Mouse (Mus musculus) NIH3T3 (cell line): ENCODE results near the gene Elobl.
A peak's percentile ranks its signal among the peaks of the same experiment; 100 is the strongest.

Source experiments
- DNase-seq: peaks from one replicate; pipeline ENCODE4 v3.0.0-alpha.2; 2012; ENCODE audit warnings: low read depth

The Elobl gene

DNA sequence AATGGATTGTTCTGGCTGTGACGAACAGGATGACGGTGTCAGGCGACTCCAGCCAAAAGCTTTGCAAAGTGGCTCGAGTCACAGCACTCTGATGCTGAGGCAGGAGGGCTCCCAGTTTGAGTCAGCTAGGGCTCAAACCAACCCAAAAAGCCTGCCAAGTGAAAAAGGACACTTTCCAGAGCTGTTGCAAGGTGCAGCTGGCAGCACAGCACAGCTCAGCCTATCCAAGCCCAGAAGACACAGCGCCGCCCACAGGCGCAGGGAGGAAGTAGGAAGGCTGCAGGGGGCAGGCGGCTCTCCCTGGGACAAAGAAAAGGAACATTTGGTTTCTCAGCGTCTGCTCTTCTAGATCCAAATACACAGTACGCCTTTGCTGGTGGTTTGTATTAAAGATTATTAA, 19.9 kb upstream of the Elobl start:
- DNase-seq: no peak

DNA sequence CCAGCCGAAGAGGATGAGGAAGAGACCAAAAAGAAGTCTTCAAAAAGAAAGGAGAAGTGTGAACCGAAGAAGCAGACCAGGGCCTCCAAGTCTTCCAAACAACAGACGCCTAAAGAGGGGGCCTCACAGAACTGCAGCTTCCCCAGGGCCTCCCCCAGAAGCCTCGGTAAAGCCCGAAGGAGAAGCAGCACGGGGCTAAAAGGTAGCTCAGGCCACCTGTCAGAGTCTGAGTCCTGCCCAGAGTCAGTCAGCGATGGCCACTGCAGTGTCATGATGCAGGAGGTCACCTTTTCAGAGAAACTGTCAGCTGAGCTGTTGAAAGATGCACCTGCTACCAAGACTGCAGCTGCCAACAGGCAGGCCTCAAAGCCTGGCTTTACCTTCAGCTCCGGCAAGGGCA, 14.6 kb upstream of the Elobl start:
- DNase-seq: no peak

DNA sequence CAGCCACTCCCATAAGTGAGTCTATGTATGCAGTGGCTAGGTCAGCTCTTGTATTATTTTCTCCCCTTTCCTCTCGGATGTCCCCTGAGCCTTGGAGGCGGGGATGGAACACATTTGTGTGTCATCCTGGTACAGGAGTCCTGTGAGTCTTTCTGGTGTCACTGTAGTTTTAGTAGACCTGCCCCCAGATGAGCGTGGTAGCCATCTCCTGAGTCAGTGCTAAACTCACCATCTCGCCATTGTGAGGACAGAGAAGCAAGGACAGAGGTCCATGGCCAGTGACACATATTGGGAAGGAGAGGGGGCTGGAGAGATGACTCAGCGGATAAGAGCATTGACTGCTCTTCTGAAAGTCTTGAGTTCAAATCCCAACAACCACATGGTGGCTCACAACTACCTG, 10.5 kb upstream of the Elobl start:
- DNase-seq: no peak

GRCm38 (mm10) chr11:88976320-88976719, 9.6 kb upstream of the Elobl start:
- DNase-seq: peak; percentile 38

GRCm38 (mm10) chr11:88973776-88974701, 7.3 kb upstream of the Elobl start:
- DNase-seq: peak; percentile 97

DNA sequence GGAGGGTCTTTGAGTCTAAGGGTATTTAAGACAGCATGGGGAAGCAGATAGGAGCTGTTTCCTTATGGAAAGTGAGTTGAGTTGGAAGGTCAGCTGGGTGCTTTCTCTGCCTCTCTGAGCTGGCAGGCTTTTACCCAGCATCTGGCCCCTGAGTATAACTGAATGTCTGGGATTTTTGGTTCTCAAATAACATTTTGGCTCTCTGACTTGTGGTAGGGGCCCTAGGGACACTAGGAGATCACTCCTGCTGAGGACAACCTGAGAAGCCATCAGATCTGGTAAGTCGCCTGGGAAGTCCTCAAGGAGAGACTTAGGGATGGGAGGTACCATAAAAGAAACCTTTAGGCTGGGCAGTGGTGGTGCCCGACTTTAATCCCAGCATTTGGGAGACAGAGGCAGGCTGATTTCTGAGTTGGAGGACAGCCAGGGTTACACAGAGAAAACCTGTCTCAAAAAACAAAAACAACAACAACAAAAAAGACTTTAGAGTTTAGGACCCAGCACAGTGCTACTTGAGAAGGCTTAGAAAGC, 3.5 kb upstream of the Elobl start, which contains the start of gene Coil:
Coil (plus strand) TSS at position 51 of the 531 bp plus-strand sequence.
- no peak for DNase-seq

- peak; percentile 32 for DNase-seq
Observed at GRCm38 (mm10) chr11:88958851-88959250, 7.9 kb downstream of the Elobl start.

DNA sequence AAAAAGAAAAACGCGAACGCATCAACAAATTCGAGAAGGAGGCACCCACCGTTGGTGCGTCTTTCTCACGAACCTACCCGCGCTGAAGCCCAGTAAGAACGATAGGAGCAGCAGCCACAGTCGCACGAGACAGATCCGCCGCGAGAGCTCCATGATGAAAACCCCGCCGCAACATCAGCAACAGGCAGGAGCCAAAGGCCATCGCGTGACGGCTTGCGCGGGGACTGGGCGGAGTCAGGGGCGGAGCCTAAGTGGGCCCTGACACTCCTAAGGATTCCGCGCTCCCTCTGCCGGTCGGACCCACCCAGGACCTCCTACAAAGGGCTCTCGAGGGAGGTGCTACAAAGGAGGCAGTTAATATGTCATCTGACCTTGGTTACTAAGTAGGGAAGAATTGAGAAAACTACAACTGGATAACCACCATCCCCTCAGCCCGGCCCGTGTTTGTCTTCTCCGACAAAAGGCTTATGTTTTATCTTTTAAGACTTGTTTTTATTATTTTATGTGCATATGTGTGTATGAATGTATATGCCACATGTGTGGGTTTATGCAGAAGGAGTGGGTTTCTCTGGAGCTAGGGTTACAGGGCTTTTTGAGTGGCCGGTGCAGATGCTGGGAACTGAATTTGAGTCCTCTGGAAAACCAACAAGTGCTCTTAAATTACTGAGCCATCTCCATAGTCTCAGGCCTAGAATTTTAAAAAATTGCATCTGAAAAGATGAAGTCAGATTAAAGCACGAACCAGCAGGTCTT, 11.3 kb downstream of the Elobl start, which contains the start of gene Scpep1:
Scpep1 (minus strand) TSS at position 249 of the 753 bp plus-strand sequence.
- peak; percentile 99 for DNase-seq

DNA sequence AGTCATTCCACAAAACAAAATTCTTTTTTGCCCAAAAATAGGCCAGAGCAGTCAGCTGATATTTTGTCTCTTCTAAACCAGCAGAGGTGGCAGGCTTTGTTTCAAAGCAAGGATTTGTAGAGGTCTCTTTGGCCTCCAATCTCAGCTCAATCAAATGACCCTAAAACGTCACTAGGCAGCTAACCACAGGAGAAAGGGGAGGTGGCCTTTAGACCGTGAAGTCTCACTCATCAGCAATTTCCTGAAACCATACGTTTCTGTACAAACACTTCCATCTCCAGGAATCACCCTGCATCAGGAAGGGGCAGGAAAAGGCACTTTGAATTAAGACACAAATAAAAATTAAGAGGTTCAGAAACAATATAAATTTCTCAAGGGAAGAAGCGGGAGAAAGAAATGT, 11.9 kb downstream of the Elobl start:
- peak; percentile 71 for DNase-seq

DNA sequence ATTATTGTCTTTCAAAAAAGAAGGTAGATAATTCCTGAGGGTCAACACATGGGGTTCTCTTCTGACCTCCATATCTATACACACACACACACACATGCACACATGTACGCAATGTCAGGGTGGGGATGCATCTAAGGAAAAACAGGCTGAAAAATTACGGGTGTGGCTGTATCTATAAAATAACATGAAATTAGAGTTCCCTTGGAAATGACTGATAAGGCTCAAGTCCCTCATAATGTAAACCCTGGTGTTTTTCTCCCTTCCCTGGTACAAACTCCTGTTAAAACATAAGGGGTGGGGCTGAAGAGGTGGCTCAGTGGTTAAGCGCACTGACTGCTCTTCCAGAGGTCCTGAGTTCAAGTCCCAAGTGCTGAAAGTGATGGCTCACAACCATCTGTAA, 13.1 kb downstream of the Elobl start:
- DNase-seq: no peak

GRCm38 (mm10) chr11:88952117-88952516, 14.6 kb downstream of the Elobl start:
- DNase-seq: no peak

- DNase-seq: no peak
Observed at GRCm38 (mm10) chr11:88951576-88951975, 15.2 kb downstream of the Elobl start.

GRCm38 (mm10) chr11:88950640-88951250, 16.0 kb downstream of the Elobl start:
- no peak for DNase-seq

DNA sequence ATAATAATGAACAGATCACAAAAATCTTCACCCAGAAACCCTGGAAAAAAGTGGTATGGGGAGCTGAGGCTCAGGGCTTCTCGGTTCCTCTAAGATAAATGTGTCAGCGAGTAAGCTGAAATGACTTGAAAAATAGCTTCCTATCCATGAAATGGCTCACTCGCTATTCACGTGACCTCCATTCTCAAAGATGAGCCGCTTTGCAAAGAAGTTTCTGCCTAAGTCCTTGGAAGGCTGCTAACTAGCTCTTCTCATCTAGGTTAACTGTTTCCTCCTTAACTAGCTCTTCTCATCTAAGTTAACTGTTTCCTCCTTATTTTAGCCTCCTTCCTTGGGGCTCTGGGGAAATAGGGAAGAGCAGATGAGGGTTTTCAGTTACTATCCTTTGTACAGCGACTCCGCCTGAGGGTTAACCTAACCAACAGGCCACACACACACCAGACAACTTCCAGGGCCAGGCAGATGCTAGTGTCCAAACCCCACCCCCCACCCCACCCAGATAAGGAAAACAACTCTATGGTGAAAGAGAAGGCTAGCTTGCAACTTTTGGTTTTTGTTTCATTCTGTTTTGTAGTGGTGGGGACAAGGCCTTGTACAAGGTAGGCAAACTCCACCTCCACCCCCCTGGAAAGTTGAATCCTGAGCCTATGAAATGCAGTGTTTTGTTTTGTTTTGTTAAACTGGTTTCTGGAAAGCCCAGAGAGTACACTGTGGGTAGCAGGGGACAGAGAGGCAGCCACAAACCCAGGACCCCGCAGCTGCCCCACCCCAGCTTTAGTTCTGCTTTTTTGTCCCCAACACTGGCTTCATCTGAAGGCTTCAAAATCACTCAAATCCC, 16.7 kb downstream of the Elobl start:
- DNase-seq: no peak

DNA sequence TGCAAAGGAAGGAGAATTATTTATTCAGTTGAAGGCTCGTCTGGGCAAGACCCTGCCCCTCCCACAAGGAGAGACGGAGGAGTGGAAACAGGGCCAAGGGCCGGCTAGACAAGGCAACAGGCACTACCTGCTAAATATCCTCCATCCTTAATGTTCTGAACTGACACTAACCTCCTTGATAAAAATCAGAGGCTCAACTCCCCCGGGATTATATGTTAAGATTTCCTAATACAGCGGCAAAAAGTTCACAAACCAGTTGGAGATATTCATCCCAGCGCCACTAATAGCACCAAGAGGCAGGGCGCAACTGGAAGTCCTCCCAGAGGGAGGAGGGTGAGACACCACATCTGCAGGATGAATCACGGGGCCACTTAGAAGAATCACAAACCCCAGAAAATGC, 17.8 kb downstream of the Elobl start:
- no peak for DNase-seq

DNA sequence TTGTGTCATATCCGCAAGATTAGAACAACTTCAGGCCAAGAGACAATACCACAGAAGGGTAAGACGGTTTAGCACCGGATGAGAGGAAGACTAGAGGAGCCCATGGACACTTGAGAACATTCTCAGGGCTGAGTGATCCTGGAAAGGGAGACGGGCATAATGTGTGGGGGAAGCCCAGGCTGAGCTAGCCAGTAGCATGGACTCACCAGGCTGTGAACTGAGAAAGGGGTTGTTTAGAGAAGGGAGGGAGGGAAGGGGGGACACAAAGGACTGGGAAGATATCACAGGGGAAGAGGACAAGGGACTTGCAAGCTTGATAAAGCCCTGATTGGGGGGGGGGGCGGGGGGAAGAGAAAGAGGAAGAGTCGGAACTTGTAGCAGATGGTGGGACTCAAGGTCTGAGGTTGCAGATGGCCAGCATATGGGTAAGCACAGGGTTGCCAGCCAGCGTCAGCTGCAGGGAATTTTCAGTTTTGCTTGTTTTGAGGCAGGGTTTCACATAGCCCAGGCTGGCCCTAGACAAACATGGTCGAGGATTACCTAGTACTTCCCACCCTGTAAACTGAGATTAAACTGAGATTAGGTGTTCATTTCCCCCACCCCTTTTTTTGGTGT, 20.7 kb downstream of the Elobl start:
- DNase-seq: no peak

DNA sequence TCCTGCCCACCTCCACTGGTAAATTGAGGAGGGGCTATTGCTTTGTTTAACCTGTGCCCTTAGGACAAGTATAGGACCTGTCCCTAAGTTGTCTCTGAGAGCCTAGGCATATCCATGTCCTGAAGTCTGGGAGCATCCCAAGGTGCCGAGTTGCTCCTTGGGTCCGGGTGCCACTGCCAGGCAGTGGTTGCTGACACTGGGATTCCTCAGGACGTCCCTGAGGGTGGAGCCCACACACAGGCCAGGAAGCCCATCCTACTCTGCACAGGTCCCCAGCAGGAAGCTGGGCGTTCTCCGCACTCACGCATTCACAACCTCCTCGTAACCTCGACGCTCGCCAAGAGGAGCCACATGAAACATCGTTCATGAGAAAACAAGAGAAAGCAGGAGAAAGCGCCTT, 25.2 kb downstream of the Elobl start:
- no peak for DNase-seq

DNA sequence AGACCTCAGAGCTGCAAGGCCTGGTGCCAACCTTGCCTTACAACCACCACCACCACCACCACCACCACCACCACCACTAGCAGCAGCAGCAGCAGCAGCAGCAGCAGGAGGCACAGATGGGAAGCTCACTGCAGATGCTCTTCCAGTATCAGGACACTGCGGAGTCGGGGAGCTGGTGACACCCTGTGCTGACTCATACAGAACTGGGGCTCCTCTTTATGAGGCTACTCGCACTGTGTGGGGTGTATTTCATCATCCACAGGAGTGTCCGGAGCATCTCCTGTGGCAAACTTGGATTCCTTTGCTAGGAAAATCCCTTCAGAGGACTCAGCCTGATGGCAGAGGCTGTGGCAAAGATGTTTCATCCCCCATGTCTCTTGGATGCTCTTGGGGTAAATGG, 27.1 kb downstream of the Elobl start:
- no peak for DNase-seq

DNA sequence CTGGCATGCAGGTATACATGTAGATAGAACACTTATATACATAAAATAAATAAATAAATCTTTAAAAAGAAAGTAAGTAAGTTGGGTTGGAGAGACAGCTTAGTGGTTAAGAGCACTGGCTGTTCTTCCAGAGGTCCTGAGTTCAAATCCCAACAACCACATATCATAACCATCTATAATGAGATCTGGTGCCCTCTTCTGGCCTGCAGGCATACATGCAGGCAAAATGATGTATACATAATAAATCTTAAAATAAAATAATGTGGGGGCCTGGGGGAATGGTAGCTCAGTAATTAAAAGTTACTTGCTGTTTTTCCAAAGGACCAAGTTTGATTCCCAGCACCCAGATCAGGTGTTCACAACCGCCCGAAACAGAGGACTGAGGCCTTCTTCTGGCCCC, 28.0 kb downstream of the Elobl start:
- DNase-seq: no peak

DNA sequence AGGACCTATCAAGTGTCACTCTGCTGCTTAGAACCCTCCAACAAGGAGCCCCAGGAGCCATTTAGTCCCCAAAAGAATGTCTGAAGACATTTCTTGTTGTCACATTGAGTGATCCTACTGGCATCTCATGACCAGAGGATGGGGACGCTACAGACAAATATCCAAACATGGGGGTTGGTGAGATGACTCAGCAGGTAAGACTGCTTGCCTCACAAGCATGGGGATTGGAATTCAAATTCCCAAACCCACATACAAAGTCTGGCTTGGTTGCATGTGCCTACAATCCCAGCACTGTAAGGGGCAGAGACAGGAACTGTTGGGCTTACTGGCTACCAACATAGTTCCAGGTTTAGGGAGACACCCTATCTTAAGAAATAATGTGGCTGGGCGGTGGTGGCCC, 28.8 kb downstream of the Elobl start:
- peak; percentile 17 for DNase-seq
